Mouse (Mus musculus) lung, postnatal 0 days (tissue): ENCODE results near the gene Sstr4. TPM values are rescaled to one million over a fixed set of nuclear protein-coding genes. Genes with fewer than 3 reads are reported as not detected.
A peak's percentile ranks its signal among the peaks of the same experiment; 100 is the strongest.

Experiments
- ATAC-seq: fragments of 200-750 bp; cut with Nextera tagmentation; 2 replicates; pipeline ENCODE4 v1.8.0; 2017; ENCODE audit warnings: moderate library complexity
- DNase-seq: peaks from one replicate; pipeline ENCODE4 v3.0.0-alpha.2; 2016; ENCODE audit warnings: low spot score
- H3K27ac ChIP-seq: fragments of 300-500 bp; sonication (generic); 2 replicates; pipeline ENCODE4 v1.5.1; 2014; ENCODE audit warnings: antibody characterized with exemption, mild to moderate bottlenecking, low read length, mixed read lengths
- H3K27me3 ChIP-seq: fragments of 300-500 bp; sonication (generic); replicated peaks from 2 replicates; pipeline ENCODE4 v1.6.1; 2014; ENCODE audit warnings: low read length, mixed read lengths; ENCODE audit not compliant: insufficient read depth
- H3K36me3 ChIP-seq: fragments of 300-500 bp; sonication (generic); 2 replicates; pipeline ENCODE4 v1.6.1; 2014; ENCODE audit warnings: low read length, mixed read lengths; ENCODE audit not compliant: insufficient read depth
- H3K4me1 ChIP-seq: fragments of 300-500 bp; sonication (generic); 2 replicates; pipeline ENCODE4 v1.6.1; 2014; ENCODE audit warnings: antibody characterized with exemption, low read depth, low read length, mixed read lengths; ENCODE audit not compliant: insufficient read depth
- H3K4me2 ChIP-seq: fragments of 300-500 bp; sonication (generic); replicated peaks from 2 replicates; pipeline ENCODE4 v1.6.1; 2014; ENCODE audit warnings: low read depth, mild to moderate bottlenecking, low read length, moderate library complexity, mixed read lengths
- H3K4me3 ChIP-seq: fragments of 300-500 bp; sonication (generic); 2 replicates; pipeline ENCODE4 v1.5.1; 2014; ENCODE audit warnings: low read depth, low read length
- H3K9ac ChIP-seq: fragments of 300-500 bp; sonication (generic); replicated peaks from 2 replicates; pipeline ENCODE4 v1.6.1; 2014; ENCODE audit warnings: low read depth, mild to moderate bottlenecking
- H3K9me3 ChIP-seq: fragments of 300-500 bp; sonication (generic); 2 replicates; pipeline ENCODE4 v1.6.1; 2016; ENCODE audit warnings: low read length, mixed read lengths
- CTCF ChIP-seq: IDR thresholded peaks from 2 replicates; pipeline ENCODE4 v1.5.1; 2016; ENCODE audit warnings: antibody characterized with exemption, mild to moderate bottlenecking
- EP300 ChIP-seq: IDR thresholded peaks from 2 replicates; pipeline ENCODE4 v1.6.1; 2016; ENCODE audit warnings: antibody characterized with exemption, mild to moderate bottlenecking, control low read depth
- WGBS: fragments of 180-500 bp; shearing (Covaris S2); extraction: QIAGEN DNeasy Blood & Tissue Kit; methylation state at CpG from one replicate; pipeline ENCODE4 v1.1.7; 2014; 5-methylcytosine and 5-hydroxymethylcytosine counted together
- polyA plus RNA-seq: library from polyadenylated mRNA; unstranded; fragments of >200 nt; fragmentation: Nextera tagmentation; extraction: Ambion mirVana; gene quantifications from 2 replicates; pipeline ENCODE4 v1.2.1, GENCODE M21; 2015

Gene Sstr4
- polyA plus RNA-seq, 1 experiment from 2014 or later: 0.56 TPM

GRCm38 (mm10) chr2:148402227-148402626, 7.1 kb downstream of the Sstr4 start:
- Histone ChIP-seq H3K9me3 (no peaks in the 10 kb centered on the region), H3K36me3 (no peaks in the 10 kb centered on the region; the same call in 1 of the 2 replicates), H3K4me3 (no peak overlapping the region), H3K9ac (no peak overlapping the region), H3K27me3 (no peaks in the 10 kb centered on the region), H3K4me1 (peaks cover 12% of the 10 kb centered on the region), H3K27ac (no peak overlapping the region), H3K4me2 (peak overlapping the region; percentile 82)
- TF ChIP-seq CTCF (no peak), EP300 (no peak)
- ATAC-seq (peak; percentile 7), DNase-seq (no peak)
- WGBS: 33% methylated on average over 1 of the region's 1 CpGs

- peaks cover 13% of the 10 kb centered on the region for H3K4me1 ChIP-seq
- H3K27ac ChIP-seq: peak overlapping the region; percentile 60
- no peaks in the 10 kb centered on the region; the same call in 1 of the 2 replicates for H3K36me3 ChIP-seq
- ATAC-seq (no peak), DNase-seq (no peak)
- H3K9ac ChIP-seq: peak overlapping the region; percentile 84; the same call in 1 of the 2 replicates
- H3K27me3 ChIP-seq: no peaks in the 10 kb centered on the region
- TF ChIP-seq CTCF (no peak), EP300 (no peak)
- WGBS: 21% methylated on average over 5 of the region's 5 CpGs
- H3K9me3 ChIP-seq: no peaks in the 10 kb centered on the region
- H3K4me2 ChIP-seq: peak overlapping the region; percentile 82
- peak overlapping the region; percentile 66 for H3K4me3 ChIP-seq
Observed at GRCm38 (mm10) chr2:148404906-148405305, 9.8 kb downstream of the Sstr4 start.

- peak overlapping the region; percentile 86 for H3K27ac ChIP-seq
- no peak for TF ChIP-seq EP300
- peak; percentile 65 for TF ChIP-seq CTCF
- WGBS: 4% methylated on average over 34 of the region's 34 CpGs
- H3K9me3 ChIP-seq: no peaks in the 10 kb centered on the region
- H3K4me3 ChIP-seq: peak overlapping the region; percentile 66
- peaks cover 6% of the 10 kb centered on the region for H3K4me1 ChIP-seq
- H3K4me2 ChIP-seq: peak overlapping the region; percentile 82
- ATAC-seq (no peak), DNase-seq (peak; percentile 62)
- no peaks in the 10 kb centered on the region; the same call in 1 of the 2 replicates for H3K36me3 ChIP-seq
- H3K9ac ChIP-seq: peak overlapping the region; percentile 84
- no peaks in the 10 kb centered on the region for H3K27me3 ChIP-seq
Observed at GRCm38 (mm10) chr2:148406160-148406970, 11.2 kb downstream of the Sstr4 start.

GRCm38 (mm10) chr2:148406971-148407869, 12.1 kb downstream of the Sstr4 start:
- H3K9ac ChIP-seq: peak overlapping the region; percentile 84
- peak overlapping the region; percentile 82 for H3K4me2 ChIP-seq
- DNase-seq (peak; percentile 63), ATAC-seq (peak; percentile 44)
- H3K4me1 ChIP-seq: peaks cover 6% of the 10 kb centered on the region
- H3K9me3 ChIP-seq: no peaks in the 10 kb centered on the region
- peak overlapping the region; percentile 66 for H3K4me3 ChIP-seq
- no peaks in the 10 kb centered on the region for H3K27me3 ChIP-seq
- no peak for TF ChIP-seq CTCF
- no peak for TF ChIP-seq EP300
- H3K36me3 ChIP-seq: no peaks in the 10 kb centered on the region
- H3K27ac ChIP-seq: peak overlapping the region; percentile 86
- 1% methylated on average over 55 of the region's 55 CpGs for WGBS

- no peaks in the 10 kb centered on the region for H3K27me3 ChIP-seq
- peak; percentile 86 for TF ChIP-seq EP300
- TF ChIP-seq CTCF: peak; percentile 33; the same call in 1 of the 2 replicates
- no peaks in the 10 kb centered on the region for H3K36me3 ChIP-seq
- 2% methylated on average over 35 of the region's 35 CpGs for WGBS
- peak within 1 kb of the TSS; percentile 86 for H3K27ac ChIP-seq
- ATAC-seq (peak; percentile 83), DNase-seq (peak; percentile 94)
- H3K4me3 ChIP-seq: peak within 1 kb of the TSS; percentile 66
- H3K4me2 ChIP-seq: peak within 1 kb of the TSS; percentile 82
- H3K4me1 ChIP-seq: peaks cover 6% of the 10 kb centered on the region
- H3K9me3 ChIP-seq: no peaks in the 10 kb centered on the region
- peak within 1 kb of the TSS; percentile 84 for H3K9ac ChIP-seq
Observed at GRCm38 (mm10) chr2:148407870-148408760, 13.0 kb downstream of the Sstr4 start, which contains the start of gene Thbd. Thbd (minus strand) TSS chr2:148408188.
